Mouse (Mus musculus) C2C12 (cell line): ENCODE data around the gene Mymx.

Experiments
- CTCF ChIP-seq: IDR thresholded peaks from one replicate; pipeline ENCODE4 v1.5.1; 2011; ENCODE audit not compliant: control insufficient read depth, insufficient read depth, insufficient read length
- MYOG ChIP-seq: IDR thresholded peaks from one replicate; pipeline ENCODE4 v1.6.1; 2011; ENCODE audit not compliant: control insufficient read depth, insufficient read length; ENCODE audit errors: extremely low read depth

DNA sequence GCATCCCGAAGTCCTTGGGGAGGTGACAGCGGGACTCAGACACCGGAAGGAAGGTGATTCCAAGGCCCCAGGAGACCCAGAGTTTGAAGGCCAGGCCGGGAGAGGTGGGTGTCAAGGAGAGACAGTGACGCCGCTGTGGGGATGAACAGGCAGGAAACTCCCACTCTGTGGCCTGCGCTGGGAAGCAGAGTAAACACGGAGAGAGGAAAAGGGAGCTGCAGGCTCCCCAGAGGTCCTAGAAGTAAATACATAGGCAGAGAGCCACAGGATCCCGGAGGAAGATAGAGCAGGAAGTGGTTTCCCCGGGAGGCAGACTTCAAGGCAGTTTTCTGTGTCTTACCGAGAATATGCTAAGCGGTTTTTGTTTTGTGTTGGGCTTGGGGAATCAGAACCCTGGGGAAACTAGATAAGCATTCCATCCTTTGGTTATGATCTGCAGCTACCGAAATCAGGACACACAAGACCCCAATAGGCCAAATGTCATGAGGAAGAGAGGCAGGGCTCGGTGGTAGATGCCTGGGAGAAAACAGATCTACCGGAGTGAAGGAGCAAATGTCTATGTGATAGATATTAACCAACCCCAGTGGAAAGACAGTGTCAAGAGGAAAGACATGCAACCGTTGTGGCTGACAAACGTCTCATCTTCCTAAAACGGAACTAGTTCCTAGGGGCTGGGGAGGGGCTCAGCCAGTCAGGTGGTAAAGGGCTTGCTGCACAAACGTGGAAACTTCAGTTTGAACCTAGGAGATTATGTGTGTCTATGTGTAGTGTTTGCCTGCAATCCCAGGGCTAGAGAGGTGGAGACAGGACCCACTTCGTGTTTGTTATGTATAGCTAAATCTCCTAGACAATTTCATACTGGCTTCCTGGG, 17.7 kb upstream of the Mymx start:
- TF ChIP-seq MYOG (no peak), CTCF (no peak)
